Mouse (Mus musculus) large intestine, adult 2 months (tissue): ENCODE results near the gene Lpo. TPM values are rescaled to one million over a fixed set of nuclear protein-coding genes. Genes with fewer than 3 reads are reported as not detected.
A peak's percentile ranks its signal among the peaks of the same experiment; 100 is the strongest.
"Not testable (repeated sequence)": the region's sequence is repeated elsewhere in the genome, so short reads cannot be mapped to it uniquely, and the experiment has no call there.

Source experiments
- DNase-seq: peaks from one replicate; pipeline ENCODE4 v3.0.0-alpha.2; 2012; ENCODE audit warnings: low read depth, low spot score
- WGBS: fragments of 180-500 bp; shearing (Covaris S2); methylation state at CpG from one replicate; pipeline ENCODE4 v1.1.7; 2018; 5-methylcytosine and 5-hydroxymethylcytosine counted together
- polyA plus RNA-seq: library from polyadenylated mRNA; depleted of rRNA; stranded (reverse); fragments of >200 nt; gene quantifications from 2 replicates; pipeline ENCODE4 v1.2.3, GENCODE M21; 2012; rRNA removed

The Lpo gene
- 0.07 and 0.17 TPM in 2 replicates for polyA plus RNA-seq

GRCm38 (mm10) chr11:87828239-87828900, at the start of gene Lpo:
TSS of gene Lpo (minus strand) at chr11:87828289.
- no peak for DNase-seq
- WGBS: 14% methylated on average over 10 of the region's 10 CpGs

DNA sequence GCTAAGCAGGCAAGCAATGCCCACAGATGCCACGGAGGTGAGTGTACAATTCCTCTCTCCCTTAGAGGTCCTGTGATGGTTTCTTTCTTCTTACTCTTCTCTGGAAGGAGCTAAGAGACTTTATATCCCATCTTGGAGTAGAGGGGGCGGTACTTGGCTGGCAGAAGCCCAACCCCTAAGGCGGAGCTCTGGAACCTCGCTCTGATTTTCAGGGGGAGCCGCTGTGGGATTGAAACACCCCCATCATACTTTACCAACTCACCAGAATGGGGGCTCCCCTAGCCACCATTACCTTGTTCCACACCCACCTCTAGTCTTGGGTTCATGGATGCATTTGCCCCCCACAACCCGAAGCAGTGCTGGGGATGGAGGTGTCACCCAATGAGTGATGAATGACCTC, 47.3 kb upstream of the Lpo start, which contains the start of gene Epx:
Epx (minus strand) TSS at position 101 of the 400 bp plus-strand sequence.
- no peak for DNase-seq
- WGBS: 77% methylated on average over 6 of the region's 6 CpGs

- no peak for DNase-seq
- 29% methylated on average over 8 of the region's 8 CpGs for WGBS
Measured at GRCm38 (mm10) chr11:87871766-87872165, 43.7 kb upstream of the Lpo start.

GRCm38 (mm10) chr11:87870096-87870495, 42.0 kb upstream of the Lpo start:
- no peak for DNase-seq
- WGBS: 76% methylated on average over 2 of the region's 2 CpGs

- WGBS: 88% methylated on average over 1 of the region's 2 CpGs
- DNase-seq: not testable (repeated sequence)
Measured at GRCm38 (mm10) chr11:87866891-87867290, 38.8 kb upstream of the Lpo start.

- 92% methylated on average over 13 of the region's 13 CpGs for WGBS
- DNase-seq: no peak
Measured at GRCm38 (mm10) chr11:87862805-87863204, 34.7 kb upstream of the Lpo start.

DNA sequence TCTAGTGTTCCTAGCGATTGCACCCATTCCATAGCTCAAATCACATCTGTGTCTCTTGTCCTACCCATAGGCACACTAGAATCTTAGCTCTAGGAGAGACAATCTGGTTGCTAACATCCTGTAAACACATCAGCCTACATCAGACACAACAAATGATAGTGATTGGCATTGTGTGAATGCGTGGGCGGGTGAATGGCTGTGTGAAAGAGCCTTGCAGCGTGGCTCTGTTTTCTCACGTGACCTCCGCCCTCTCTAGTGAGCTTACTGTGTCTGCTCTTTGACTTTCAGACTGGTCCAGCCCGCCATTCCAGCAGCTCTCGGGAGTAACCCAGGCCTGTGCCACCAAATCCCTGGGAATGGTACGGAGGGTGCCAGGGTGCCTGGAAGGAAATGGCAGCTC, 32.3 kb upstream of the Lpo start:
- WGBS: 86% methylated on average over 9 of the region's 9 CpGs
- no peak for DNase-seq

- WGBS: 90% methylated on average over 11 of the region's 11 CpGs
Measured at GRCm38 (mm10) chr11:87859273-87859672, 31.2 kb upstream of the Lpo start.

DNA sequence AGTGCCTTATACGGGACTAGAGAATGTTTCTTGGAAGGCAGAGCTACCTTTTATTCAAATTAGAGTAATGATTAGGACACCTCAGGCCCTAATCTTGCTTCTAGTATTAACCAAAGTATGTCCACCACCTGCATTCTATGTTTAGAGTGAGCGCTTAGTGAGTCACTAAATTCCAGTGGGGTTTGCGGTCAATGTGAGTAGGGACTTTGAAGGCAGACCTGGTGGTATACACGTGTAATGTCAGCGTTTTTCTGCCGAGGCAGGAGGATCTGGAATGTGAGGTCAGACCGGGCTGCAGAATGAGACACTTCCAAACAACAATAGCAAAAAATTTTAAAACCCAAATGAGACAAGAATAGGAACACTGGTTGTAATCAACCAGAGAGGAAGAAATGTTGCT, 26.5 kb upstream of the Lpo start:
- no peak for DNase-seq
- WGBS: 89% methylated on average over 7 of the region's 7 CpGs

More at GRCm38 (mm10) chr11:87859273-87859672, 31.2 kb upstream of the Lpo start:
- no peak for DNase-seq

DNA sequence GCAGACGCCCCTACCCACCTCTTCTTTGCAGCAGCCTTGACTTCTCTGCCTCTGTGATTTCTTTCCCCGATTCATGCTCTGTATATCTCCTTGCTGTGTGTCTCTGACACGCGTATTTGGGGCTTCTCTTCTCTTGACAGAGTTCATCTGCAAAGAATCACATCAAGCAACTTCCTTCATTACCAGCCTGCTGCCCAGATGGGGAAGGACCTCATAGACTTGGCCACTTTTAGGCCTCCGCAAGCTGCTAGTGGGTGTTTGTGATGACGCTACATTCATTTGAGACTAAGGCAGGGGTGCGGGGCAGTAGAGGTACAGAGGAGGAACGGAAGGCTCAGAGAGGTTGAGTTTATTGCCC, 25.5 kb upstream of the Lpo start:
- 22% methylated on average over 8 of the region's 8 CpGs for WGBS
- no peak for DNase-seq

DNA sequence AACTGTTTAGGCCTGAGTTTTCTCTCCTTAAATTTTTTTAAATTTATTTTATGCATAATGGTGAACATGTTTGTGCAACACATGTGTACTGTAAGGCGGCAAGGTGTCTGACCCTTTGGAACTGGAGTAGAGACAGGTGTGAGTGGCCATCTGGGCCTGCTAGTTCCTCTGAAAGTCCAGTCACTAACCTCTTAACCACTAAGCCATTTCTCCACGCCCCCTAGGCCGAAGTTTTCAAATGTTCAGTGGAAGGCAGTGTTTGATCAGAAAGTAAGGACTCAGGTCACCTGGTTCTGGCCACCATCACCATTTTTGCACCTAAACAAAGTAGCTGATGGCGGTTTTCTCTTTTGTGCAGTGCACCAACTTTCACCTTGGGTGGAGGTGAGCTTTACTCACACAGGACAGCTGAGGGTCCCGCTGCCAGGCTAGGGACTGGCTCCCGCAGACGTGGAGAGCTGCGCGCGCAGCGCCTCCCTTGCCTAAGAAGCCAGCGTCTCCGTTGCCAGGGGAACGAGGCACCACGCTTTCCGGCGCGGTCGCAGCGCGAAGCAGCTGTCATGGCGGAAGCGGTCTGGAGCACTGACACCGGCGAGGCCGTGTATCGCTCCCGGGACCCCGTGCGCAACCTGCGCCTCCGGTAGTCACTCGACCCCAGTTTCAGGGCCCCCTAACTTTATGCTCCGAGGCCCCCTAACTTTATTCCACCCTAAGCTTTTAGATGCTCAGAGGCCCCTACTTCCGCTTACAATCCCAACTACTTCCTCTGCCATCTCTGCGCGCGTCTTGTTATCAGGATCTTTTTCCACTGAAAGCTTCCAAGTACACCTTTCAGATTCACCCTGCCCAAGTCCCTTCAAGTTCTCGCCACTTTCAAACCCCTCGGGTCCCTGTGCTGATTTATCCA, 24.9 kb upstream of the Lpo start, which contains the start of gene Mks1:
Mks1 (plus strand) TSS at position 526 of the 907 bp plus-strand sequence.
- DNase-seq: peak; percentile 76
- WGBS: 3% methylated on average over 40 of the region's 40 CpGs

GRCm38 (mm10) chr11:87847884-87848283, 19.8 kb upstream of the Lpo start:
- WGBS: 59% methylated on average over 6 of the region's 6 CpGs
- DNase-seq: no peak

- no peak for DNase-seq
- 35% methylated on average over 12 of the region's 12 CpGs for WGBS
Measured at GRCm38 (mm10) chr11:87846968-87847600, 19.0 kb upstream of the Lpo start.

DNA sequence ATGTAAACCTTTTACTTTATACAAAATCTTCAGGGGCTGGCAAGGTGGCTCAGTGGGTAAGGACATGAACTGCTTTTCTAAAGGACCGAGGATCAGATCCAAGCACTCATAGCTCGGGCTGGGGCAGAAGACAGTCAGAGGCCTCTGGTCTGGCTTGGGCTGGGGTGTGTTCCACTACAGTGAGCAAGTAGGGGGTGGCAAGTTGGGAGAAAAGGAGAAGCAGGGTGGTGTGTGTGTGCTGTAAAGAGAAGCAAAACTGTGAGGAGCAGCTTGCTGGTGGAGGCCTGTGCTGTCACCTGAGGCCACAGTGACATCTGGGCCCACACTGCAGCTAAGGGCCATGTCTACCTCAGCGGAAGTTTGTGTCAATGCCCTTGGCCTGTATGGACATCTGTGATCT, 13.3 kb upstream of the Lpo start:
- 96% methylated on average over 3 of the region's 3 CpGs for WGBS
- no peak for DNase-seq

DNA sequence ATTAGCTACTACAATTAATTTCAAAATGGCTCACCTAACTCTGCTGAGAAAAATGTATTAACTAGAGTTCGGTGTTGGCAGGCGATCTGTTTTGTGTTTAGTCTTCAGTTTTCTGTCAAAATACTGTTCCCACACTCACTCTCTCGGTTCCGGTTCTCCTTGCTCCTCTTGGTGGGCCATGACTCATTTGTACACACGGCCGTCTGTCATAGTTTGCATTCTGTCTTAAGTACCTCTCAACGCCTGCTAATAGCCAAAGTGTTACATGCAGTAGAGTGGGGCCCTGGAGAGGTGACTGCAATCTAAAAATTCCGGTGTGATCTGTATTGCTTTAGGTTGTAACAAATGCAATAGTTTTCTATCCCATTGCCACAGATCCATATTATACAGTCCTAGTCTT, 12.6 kb upstream of the Lpo start:
- DNase-seq: no peak
- WGBS: 81% methylated on average over 8 of the region's 8 CpGs

DNA sequence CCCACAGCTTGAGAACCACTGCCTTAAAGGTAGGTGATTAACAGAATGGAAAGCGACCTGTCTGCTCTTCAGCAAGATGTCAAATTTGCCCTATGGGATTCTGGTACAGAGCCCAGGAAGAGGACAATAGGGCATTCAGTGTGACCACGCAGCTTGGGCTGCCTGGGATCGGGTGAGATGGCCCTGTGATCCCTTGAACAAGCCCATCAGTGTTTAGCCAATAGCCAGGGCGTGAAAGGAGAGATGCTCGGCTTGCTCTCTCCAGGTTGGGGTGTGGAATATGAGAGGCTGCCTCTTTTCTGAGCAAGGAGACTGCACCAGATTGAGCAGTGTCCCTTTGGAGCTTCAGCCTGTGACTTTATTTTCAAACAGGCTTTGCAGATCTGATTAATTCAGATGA, 6.6 kb downstream of the Lpo start:
- DNase-seq: no peak
- 49% methylated on average over 5 of the region's 5 CpGs for WGBS

GRCm38 (mm10) chr11:87817443-87817773, 10.7 kb downstream of the Lpo start:
- 43% methylated on average over 4 of the region's 4 CpGs for WGBS
- no peak for DNase-seq

GRCm38 (mm10) chr11:87816707-87817442, 11.2 kb downstream of the Lpo start:
- 7% methylated on average over 31 of the region's 31 CpGs for WGBS
- no peak for DNase-seq

GRCm38 (mm10) chr11:87814831-87815230, 13.3 kb downstream of the Lpo start:
- 71% methylated on average over 8 of the region's 8 CpGs for WGBS
- no peak for DNase-seq

DNA sequence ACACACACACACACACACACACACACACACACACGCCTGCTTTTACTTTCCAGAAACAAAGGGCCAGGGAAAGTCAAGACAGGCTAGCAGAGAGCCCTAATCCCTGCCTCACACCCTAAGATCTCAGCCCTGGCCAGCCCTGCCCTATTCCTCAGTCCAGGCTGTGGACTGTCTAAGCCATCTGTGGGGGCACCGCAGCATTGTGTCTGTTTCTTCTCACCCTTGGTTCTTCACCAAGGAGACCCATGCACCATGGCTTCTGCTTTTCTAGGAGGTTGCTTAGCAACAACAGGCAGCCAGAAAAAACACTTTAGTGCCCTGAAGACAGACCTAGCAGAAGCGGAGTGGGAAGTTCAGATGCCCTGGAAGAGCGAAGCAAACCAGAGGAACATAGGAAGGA, 16.7 kb downstream of the Lpo start:
- no peak for DNase-seq
- 61% methylated on average over 4 of the region's 4 CpGs for WGBS
